Mouse (Mus musculus) ovary, postnatal 14 days (tissue): ENCODE results near the gene Klhl33.
A peak's percentile ranks its signal among the peaks of the same experiment; 100 is the strongest.
"Not testable (repeated sequence)": the region's sequence is repeated elsewhere in the genome, so short reads cannot be mapped to it uniquely, and the experiment has no call there.

Experiments used
- DNase-seq: peaks from one replicate; pipeline ENCODE4 v3.0.0; 2022; ENCODE audit warnings: low spot score

The Klhl33 gene

DNA sequence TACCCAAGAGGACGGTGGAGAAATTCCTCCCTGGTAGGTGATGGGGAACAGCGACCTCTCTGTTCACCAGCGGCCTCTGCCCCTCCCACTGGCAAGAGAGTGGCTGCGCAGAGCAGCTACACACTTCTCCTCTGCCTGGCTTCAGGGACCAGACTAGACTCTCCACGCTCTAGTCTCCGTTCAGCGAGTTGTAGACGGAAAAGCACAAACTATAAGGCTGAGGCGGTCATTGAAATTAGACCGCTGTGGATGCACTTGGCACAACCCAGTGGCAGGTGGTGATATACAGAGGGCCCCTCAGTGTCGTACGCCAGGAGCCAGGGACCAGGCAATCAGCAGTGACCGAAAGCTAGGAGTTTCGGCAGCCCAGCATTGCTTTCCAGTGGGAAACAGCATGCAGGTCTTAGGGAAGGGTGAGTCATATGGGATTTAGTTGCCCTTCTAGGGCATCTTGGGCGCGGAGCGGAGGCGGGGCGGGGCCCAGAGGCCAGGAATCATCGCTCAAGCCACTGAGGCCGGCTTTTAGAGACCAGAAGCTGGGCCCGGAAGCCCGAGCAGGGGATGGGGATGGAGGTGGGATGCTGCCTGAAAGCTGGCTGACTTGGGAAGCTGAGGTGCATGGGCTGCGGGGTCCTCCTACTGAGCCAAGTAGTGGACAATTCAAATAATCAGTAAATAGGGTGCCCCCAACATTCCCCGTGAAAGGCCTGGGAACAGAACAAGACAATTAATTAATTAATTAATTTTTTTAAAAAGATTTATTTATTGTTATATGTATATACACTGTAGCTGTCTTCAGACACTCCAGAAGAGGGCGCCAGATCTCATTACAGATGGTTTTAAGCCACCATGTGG, 6.9 kb upstream of the Klhl33 start:
- no peak for DNase-seq

DNA sequence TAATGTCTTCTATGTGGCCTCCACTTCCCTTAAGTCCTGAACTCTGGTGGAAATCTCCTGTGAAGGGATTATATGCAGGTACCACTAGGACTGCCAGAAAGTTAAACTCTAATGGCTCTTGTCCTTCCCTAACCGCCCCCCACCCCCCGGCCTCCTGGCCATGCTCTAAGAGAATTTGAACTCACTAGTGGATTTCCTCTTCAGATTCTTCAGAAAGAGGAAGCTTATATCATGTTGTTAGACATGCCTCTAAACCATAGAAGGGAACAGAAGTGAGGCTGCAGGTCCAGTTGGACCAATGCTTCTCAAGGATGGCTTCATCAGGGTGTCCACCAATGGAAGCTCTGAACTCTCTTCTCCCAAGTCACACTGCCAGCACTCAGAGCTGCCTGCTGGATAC, 685 bp upstream of the Klhl33 start:
- DNase-seq = not testable (repeated sequence)

DNA sequence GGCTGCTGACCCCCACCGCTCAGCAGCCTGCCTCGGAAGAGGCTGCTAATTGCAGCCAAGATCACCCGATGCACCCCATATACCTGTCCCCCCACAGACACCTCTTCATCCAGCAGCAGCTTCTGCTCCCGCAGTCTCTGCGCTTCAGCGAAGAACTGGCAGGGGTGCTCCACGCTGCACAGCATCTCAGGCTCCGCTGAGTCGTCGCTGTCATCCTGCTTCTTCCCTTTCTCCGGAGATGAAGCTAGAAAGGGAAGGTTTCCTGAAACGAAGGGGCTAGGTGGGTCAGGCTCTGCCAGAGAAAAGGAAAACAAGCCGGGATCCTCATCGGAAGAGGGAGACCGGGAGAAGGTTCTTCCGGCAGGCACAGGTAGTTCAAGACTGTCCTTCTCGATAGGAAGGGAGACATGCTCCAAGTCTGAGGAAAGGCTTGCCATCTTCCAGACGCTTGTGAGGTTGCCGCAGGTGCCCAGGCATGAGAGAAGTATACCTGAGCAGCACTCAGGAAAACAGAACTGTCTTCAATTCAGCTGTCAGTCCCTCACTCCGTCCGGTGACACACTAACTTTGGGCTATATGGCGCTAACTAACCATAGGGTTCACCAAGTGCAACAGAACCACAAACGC, 447 bp downstream of the Klhl33 start:
- no peak for DNase-seq

DNA sequence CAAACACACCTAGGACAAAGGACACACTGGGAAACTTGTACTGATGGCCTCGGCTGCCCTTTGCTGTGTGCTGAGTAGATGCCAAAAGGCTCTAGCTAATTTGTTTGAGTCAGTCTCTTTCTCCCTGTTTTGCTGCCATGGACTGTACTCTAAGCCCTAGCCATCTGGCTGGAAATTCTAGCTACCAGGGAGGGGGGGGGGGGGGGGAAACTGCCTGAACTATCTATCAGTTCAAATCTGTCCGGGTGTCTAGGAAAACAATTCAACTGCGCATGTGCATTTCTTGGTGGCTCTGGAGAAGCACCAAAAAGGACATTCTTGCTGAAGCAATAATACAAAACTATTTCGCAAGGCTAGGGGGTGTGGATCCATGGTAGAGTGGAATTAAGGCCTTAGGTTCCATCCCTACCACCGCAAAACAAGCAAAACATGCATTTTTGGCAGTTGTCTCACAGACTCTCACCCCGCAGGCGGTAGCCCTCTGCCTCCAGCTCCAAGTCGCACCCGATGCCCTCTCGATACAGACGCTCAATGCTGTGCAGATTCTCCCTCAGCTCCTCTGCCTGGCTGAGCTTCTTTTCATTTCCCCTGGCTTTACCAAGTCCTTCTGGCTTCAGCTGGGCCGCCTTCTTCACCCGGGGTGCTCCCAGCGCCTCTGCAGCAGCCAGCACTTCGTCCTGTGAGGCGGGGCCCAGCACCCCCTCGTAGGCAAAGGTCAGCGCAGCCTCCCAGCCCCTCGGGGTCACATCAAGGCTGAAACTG, 1.1 kb downstream of the Klhl33 start:
- DNase-seq = peak; percentile 36

DNA sequence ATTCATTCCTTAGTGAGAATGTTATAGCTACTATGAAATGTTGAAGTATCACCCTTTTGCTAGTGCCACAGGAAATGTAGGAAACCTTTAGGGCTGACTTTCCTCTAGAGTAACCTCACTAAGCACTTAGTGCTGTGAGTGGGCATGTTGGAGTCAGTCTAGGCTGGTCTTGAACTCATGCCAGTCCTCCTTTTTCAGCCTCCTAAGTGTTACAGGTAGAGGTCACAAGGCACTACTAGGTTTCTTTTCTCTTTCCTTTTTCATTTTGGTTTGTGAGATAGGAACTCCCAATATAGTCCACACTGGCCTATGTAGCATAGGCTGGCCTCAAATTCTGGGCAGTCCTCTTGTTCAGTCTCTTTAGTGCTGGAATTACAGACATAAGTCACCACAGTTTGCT, 1.9 kb downstream of the Klhl33 start:
- no peak for DNase-seq

DNA sequence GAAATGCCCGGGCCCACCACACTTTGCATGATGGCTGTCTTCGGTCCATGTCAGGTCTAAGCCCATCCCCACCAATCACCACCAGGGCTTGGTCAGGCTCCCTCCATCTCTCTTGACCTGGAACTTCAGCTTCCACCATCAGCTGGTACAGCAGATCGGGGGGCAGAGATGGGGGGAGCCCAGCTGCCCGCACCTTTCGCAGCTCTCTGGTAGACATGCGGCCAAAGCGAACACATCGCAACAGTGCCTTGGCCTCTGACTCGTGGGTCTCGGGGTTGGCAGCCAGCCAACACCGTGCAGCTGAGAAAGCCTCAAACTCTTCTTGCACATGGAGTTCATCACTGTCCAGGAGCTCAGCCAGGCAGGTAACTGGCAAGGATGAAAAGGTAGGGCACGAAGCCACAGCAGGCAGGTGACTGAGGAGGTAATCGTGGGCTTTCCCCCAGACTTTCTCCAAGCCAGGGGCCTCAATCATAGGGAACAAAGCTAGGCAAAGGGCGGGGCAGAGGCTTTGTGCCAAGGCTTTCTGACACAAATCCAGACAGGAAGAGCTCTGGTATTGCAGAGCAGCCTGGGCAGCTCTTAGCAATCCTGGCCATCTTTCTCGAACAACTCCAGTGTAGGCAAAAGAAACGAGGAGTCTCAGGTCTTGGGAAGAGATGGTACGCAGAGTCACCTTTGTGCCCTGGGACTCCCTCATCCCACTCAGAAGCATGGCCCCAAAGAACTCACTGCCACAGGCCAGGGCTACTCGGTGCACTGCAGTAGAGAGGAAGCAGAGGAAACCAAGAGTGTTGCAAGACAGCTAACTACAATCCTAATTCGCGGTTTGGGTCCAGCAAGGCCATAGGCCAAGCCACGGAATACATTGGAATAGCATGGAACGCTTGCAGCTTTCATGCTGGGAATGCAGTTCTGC, 4.5 kb downstream of the Klhl33 start:
- peak; percentile 25 for DNase-seq

DNA sequence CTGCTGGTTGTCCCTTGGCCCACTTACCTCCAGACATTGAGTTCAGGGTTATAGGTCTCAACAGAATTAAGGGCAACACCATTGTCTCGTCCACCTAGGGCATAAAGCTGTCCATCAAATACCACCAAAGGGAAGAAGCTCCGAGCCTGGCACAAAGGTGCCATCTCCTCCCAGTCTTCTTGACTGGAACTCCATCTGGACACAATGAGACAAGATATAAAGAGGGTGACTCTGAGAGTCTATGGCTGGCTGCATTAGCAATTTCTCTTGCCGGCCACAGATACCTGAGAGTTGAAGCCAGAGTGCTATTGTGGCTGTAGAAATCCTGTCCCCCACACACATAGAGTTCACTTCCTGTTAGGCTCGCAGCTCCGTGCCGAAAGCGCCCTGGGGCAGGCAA, 5.2 kb downstream of the Klhl33 start:
- no peak for DNase-seq

DNA sequence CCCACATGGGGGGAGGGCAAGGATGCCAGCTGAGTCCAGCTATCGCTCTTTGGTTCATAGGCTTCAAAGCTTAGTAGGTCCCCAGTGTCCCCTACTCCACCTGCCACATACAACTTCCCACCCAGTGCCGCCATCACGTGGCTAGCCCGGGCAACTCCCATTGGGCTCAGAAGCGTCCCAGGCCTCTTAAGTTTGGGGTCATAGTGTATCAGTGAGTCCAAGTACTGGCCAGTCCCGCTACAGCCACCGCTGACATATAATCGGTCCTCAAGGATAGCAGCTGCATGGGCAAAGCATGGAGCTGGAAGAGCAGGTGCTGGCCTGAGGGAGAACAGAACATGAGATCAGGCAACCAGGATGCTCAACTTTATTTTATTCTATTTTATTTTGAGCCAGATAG, 5.7 kb downstream of the Klhl33 start:
- DNase-seq = no peak

DNA sequence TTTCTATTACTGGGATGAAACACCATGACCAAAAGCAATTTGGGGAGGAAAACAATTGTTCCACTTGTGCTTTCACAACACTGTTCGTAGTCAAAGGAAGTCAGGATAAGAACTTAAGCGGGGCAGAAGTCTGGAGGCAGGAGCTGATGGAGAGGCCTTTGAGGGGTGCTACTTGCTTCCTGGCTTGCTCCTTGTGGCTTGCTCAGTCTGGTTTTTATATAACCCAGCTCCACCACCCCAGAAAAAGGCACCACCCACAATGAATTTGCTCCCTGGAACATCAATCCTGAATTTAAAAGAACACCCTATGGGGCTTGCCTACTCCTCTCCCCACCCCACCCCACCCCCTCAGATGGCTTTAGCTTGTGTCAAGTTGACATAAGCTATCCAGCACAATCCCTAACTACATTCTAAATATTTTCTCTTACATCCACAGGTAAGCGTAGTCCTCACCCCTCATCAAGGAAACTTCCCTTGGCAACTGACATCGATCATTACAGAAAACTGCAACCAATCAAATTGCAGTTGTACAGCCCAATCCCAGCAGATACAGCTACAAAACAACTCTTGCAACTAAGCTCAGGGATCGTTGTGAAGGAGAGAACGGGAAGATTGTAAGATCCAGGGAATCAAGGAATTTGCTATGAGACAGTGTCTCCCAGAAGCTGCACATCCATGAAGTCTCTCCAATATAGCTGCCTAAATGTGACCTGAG, 20.9 kb downstream of the Klhl33 start:
- no peak for DNase-seq

DNA sequence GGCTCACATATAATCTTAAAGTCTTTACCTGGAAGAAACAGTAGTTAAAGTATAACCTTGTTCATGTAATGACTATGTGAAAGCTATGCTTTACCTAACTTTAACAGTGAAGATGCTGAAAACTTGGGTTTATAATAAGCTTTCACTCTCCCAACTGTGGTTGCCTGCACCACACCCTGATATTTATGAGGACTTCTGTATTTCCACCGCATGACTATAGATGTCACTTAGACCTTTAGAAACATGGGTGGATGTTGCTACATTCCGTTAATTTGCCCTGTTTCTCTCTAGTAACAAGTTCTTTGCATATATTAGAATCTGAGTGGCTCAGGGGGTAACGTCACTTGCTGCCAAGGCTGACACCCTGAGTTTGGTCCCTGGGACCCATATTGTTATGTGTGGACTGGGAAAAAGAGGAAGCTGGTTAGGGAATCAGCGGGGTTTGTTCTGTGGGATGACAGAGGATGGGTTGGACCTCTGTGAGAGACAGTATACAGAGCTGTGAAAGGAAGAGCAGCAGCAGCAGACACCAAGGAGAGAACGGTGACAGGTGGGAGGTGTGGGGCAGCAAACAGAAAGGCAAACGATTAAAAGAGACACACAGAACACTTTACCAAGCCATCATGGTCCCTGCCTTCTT, 21.6 kb downstream of the Klhl33 start:
- DNase-seq = no peak

DNA sequence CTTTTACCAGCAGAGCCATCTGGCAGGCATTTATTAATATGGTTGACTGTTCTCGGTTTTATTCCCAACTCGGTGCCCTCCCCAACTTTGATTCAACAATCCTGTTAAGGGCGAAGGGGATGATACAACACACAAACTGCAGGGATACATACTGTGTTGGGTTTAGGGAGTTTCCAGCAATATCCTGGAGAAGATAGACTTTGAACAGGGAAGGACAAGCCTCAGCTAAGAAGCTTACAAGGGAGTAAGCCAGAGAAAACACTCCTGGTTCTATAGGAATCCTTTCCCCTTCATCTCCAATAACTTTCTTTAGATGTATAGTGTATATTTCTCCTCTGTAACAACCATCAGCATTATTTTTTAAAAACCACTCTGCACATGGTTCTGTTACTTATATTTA, 22.1 kb downstream of the Klhl33 start:
- DNase-seq = no peak

DNA sequence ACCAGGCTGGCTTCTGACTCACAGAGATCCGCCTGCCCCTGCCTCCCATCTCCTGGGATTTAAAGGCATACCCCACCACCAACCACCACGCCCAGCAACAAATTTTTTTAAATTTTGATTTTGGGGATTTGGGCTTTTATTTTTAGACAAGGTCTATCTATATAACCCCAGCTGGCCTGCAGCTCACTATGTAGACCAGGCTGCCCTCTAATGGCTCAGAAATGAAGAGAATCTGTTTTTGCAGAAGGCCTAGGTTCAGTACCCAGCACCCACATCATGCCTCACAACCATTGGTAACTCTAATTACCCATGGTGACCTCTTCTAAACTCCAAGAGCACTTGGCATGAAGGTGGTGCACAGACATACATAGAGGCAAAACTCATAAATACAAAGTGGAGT, 26.0 kb downstream of the Klhl33 start:
- DNase-seq = no peak

DNA sequence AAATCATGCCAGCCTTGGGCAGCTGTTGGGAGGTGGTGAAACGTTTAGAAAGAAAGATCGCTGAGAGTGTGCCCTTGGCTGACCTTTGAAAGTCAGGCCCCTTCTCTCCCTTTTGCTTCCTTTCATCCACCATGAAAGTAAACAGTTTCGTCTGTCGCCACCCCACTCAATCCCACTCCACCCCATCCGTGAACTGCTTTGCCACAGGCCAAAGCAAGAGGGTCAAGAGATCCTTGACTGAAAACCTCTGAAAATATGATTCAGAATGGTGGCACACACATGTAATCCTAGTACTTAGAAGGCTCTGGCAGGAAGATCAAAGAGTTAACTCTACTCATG, 26.5 kb downstream of the Klhl33 start:
- DNase-seq = no peak

DNA sequence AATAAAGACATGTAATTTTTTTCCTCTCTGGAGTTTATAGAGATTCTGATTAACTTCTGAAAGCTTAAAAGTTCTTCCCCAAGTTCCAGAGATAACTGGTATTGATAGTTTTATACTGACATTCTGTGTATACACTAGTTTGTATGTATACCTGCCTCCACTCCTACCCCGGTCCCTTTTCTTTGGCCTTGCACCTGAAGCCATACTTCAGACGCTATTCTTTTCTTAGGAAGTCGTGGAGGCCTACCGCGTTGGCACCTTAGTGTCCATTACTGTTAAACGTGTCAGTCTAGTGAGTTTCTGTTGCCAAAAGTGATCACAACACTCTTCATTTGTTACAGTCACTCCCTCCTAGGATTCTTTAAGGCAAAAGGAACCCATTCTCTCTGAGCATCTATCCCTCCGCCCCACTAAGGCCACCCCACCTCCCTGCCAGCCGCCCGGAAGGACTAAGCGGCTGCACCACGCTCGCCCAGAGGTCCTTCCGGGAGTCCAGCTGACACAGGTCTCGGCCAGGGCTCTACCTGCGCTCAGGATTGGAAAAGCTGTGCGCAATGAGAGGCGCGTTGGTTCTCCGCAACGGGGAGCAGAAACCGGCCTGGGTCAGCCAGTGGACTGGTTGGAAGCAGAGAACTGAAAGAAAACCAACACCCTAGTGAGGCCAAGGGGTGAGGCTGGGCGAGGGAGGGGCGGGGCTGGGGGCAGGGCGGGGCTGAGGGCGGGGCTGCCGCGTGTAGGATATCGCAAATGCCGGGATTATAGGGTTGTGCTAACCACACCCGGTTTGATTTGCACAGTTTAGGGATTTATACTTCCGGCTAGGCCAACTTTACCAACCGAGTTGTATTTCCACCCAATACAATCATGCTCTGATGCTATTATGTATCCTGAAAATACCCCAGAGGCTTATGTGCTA, 27.2 kb downstream of the Klhl33 start, which contains the start of gene Tep1:
TSS of gene Tep1 (minus strand) at position 672 of the 916 bp plus-strand sequence.
- peak; percentile 62 for DNase-seq

DNA sequence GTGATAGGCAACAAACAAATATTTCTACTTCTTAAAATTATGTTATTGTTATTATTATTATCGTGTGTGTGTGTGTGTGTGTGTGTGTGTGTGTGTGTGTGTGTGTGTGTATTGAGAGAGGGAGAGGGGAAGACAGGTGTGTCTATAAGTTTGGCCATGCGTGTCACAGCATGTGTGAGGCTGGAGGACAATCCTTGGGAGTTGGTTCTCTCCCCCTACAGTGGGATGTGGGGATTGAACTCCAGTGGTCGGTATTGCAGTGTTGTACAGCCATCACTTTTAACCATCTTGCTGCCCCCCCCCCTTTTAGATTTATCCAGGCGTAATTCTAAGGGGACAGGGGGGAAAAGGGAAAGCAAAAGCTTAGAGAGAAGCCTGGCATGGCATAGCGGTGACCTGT, 28.7 kb downstream of the Klhl33 start:
- DNase-seq = no peak

DNA sequence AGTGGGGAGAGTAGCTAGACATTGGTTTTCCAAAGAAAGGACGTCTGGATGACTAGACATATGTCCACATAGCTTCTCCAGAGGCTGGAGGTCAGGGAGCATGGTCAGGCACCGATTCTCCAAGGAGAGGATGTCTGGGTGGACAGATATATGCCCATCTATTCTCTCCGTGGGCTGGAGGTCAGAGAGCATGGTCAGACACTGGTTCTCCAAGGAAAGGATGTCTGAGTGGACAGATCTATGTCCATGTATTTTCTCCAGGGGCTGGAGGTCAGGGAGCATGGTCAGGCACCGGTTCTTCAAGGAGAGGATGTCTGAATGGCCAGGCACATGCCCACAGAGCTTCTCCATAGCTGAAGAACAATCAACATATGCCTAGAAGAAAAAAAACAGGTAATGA, 29.1 kb downstream of the Klhl33 start:
- no peak for DNase-seq

DNA sequence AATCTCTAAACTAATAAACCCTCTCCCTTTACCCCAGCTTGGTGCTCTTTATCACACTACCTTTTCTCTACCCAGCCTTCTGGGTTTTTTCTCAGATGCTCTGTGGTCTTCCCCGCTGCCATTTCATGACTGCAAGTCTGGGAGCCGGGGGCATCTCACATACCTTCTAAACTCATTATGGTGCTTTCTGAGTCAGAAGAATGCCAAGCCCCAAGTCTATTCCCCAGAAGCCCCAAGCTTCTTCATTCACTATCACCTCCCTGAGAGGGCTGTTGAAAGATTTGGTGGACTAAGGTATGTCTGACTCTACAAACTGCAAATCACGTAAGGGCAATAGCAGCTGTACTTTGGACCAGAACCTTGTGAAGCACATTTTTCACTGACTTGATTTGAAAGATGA, 30.3 kb downstream of the Klhl33 start:
- no peak for DNase-seq

DNA sequence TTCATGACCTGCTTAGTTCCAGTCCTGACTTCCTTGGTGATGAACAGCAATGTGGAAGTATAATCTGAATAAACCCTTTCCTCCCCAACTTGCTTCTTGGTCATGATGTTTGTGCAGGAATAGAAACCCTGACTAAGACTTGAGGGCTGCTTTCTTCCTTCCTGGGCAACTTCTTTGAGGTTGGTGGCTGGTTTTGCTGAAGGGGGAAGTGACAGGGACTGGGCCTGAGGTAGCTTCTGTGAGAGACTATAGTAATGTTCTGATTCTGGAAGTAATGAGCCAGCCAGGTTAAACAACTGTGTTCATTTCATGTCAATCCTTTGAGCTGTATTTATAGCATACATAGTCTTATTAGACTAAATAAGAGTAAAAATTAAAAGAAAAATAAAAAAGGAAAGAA, 32.3 kb downstream of the Klhl33 start:
- not testable (repeated sequence) for DNase-seq

DNA sequence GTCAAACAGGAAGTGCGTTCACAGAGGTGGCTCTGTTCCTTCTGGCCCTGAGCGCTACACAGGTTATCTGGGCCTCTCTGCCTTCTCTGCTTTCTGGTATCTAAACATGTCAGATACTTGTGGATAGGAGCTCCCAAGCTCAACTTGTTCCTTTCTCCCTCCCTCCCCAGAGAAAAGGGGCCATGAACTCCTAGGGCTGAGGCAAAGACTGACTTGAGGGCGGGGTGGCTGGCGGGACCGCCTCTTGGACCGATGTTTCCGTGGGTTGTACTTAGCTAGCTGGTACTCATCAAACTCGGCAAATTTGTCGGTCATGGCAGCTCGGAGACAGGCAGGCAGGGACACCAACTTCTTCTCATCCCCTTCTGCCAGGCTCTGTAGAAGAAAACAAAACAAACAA, 34.7 kb downstream of the Klhl33 start:
- DNase-seq = no peak

DNA sequence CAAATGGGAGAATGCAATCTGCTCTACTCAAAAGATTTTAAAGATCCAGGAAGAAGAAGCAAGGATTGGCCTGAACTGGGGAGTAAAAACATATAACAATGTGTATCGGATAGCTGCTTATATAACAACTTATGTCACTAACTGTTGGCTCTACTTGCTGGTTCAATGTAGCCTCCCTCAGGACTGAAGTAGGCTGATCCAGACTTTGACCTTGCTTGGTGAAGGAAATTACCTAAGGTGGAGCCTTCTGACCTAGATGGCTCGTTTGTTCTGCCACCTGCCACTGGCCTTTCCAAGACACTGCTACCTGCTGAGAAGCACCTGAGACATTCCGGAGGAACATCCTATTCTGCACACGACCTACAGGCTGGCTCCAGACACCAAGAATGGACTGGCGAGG, 41.5 kb downstream of the Klhl33 start:
- no peak for DNase-seq
